Mouse (Mus musculus) gastrocnemius, postnatal 14 days (tissue): ENCODE measurements around the gene Atp6v1a. TPM values are rescaled to one million over a fixed set of nuclear protein-coding genes. Genes with fewer than 3 reads are reported as not detected.
A peak's percentile ranks its signal among the peaks of the same experiment; 100 is the strongest.

Experiments used
- DNase-seq: peaks from one replicate; pipeline ENCODE4 v3.0.0; 2021; ENCODE audit warnings: mixed read lengths
- intact Hi-C: fragments of 180-260 bp; cut with DNase I; formaldehyde crosslinking; loops from one replicate; pipeline ENCODE4 v1.15.1; 2025; ENCODE audit warnings: low total_unique reads
- total RNA-seq, 2 experiments: library from RNA; stranded (reverse); gene quantifications; 2 replicates each; pipeline ENCODE4 v1.2.3; 2021

Gene Atp6v1a
- total RNA-seq, 2 experiments from 2014 or later: 27.0 to 31.6 TPM

DNA sequence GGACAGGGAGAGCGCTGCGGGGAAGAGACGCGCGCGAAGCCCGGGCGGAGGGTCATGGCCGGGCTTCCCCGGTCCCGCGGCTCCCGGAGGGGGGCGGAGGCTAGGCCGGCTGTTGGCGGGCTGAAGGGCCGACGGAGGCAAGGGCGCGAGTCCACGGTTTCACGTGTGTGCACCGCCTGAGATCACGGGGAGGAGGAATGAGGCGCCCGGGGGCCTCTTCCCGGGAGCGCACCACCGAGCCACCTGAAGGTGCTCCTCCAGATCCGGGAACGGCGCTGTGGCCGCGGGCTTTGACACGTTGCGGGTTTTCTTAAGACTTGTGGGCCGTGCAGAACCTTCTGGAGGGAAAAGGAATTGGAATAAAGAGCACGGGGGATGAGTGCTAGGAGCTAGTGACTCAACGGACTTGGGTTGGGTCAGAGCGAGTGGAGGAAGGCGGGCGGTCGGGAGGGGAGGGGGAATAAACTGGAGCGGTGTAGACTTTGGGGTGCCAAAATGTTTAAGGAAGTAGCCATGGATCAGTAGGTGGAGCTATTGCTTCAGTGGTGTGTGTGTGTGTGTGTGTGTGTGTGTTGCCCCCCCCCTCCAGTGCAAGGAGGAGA is 782 bp upstream of the Atp6v1a start:
- DNase-seq: peak; percentile 83
- intact Hi-C loops: no loop called here

DNA sequence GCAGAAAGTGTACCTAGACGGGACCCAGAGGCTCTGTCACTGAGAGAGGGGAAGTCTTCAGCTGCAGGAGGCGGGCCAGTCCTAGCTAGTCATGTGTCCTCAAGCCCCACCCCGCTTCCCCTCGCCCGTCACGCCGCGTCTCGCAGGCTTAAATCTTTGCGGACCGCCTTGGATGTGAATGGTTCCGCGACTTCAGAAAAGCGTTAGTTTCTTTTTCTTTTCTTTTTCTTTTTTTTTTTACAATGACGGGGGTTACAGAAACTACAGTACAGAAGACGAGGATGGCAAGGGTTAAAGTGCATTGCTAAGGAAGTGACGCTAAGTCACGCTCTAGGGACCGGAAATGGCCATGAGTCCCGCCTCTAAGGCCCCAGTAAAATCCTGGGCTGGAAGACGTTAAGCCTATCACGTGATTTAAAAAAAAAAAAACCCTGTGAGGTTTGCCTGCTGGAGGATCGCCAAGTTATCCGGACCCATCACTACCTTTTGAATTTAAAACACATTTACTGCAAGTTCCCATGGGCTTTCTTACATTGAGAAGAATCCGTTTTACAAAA is 448 bp downstream of the Atp6v1a start:
- peak; percentile 87 for DNase-seq
- intact Hi-C loops: no loop called here

DNA sequence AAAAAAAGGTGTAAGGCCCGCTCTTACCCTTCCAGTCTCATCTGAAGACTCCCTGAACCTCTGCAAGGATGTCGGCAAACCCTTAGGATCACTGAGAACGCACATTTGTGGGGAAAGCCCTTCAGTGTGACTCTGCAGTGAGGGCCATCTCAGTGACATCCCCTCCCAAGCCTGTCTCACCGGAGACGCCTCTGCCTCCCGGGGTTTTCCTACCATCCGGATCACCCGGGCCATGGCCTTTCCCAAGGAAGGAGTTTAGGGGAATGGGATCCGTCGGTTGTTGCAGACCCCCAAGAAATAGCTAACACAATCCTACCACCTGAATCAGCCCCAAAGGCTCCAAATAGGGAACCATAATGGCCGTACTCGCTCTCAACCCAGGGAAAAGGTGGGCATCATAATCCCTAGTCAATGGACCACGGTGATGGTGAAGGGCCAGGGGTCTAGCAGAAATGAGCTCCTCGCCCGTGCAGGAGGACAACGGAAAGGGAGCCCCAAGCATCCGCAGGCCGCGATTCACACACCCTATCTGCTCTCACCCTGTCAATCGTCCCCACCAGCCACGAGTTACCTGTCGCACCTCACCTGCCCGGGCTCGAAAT is 1.0 kb downstream of the Atp6v1a start:
- peak; percentile 8 for DNase-seq
- intact Hi-C loops: no loop called here

DNA sequence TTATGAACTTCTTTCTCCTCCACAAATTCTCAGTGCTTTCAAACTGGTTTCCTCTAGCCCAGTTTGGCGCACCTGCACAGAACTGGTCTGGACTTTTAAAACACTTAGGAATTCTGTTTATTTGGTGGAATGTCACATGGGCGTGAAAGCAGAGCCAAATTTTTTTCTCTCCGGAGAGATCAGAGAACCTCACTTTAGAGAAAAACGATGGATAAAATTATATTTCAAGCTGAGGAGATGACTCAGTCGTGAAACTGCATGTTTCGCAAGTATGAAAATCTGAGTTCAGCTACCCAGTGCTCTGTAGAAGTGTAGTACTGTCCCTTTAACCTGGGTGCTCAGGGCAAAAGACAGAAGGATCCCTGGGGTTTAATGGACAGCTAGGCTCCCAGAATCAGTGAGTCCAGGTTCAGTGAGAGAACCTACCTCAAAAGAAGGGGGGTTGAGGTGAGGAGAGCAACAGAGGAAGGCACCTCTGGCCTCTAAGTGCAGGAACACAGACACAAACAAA is 2.9 kb downstream of the Atp6v1a start:
- DNase-seq: no peak
- intact Hi-C loops: no loop called here

DNA sequence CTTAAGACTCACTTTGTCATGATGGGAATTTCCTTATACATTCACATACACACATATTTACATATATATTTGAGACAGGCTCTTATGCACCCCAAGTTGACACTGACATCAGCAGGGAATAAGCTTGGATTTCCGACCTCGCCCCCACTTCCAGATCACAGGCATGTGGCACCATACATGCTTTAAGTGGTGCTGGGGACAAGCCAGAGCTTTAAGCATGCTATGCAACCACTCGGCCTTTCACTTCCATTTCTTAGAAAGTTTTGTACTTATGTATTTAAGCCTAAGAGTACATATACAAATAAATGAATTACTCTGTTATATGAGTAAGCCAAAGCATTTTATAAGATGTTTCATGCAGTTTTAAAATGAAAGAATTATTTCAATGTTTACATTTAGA is 6.3 kb downstream of the Atp6v1a start:
- intact Hi-C loops: no loop called here
- no peak for DNase-seq

DNA sequence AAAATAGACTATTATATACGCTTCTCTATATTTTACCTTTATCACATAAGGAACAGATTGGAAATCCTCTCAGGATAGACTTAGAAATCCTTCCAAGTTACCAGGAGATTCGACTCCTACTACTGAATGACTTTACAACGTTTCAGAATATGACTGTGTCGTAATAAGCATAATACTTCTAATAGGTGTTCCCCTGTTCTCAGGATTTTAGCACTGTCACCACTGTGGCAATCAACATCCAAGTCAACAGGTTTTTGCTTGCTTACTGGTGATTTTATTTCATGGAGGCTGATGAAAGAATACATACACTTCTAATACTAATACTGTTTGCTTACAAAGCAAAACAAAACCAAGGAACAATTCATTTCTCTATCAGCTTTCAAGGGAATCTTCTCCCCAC is 7.2 kb downstream of the Atp6v1a start:
- intact Hi-C loops: no loop called here

DNA sequence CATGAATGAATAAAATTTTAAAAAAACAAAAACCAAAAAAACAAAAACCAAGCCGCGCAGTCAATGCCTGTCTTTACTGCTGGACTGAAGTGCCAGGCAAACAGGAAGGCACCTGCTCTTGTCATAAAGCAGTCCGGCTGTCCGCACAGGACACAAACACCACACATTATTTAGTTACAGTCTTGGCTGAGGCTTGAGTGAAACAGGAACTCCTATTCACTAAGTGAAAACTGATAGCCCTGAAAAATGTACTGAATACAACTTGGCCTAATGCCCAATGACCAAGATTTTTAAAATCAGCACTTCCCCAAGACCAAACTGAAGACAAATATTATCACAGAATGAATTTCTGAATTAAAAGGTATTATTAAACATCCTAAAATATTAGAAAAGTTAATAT is 13.1 kb downstream of the Atp6v1a start:
- intact Hi-C loops: no loop called here
- DNase-seq: no peak

More for the DNA sequence above, 7.2 kb downstream of the Atp6v1a start:
- no peak for DNase-seq

DNA sequence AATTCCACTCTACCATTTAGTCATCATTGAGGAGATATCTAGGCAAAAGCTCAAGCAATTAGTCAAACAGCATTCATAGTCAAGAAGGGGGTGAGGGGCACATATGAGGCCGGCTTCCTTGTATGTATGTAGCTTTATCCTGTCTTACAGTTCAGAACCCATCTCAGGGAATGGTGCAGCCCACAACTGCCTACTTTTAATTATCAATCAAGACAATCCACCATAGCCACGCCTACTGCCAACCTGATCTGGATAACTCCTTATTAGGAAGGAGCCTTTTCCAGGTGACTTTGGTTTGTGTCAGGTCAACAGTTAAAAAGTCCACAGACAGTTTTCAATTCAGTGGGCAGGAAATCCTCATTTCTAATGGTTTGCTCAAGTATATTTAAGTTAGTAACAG is 14.1 kb downstream of the Atp6v1a start:
- no peak for DNase-seq

DNA sequence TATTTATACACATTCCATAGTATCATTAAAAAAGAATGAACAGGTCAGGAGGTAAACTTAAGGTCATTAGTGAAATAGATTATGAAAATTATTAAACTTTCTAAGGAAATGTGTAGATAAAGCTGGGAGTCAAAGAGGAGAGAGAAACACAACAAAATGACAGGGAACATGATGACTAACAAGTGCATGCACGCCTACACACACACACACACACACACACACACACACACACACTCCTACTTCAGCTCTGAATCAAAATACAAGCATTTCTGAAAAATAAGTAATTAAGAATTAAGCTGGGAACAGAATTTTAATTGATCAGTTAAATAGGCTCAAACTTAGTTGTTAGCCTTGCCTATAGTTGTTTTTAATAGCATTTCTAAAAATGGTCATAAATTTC is 14.8 kb downstream of the Atp6v1a start:
- intact Hi-C loops: no loop called here
- no peak for DNase-seq

More for the DNA sequence above, 14.1 kb downstream of the Atp6v1a start:
- intact Hi-C loops: no loop called here

DNA sequence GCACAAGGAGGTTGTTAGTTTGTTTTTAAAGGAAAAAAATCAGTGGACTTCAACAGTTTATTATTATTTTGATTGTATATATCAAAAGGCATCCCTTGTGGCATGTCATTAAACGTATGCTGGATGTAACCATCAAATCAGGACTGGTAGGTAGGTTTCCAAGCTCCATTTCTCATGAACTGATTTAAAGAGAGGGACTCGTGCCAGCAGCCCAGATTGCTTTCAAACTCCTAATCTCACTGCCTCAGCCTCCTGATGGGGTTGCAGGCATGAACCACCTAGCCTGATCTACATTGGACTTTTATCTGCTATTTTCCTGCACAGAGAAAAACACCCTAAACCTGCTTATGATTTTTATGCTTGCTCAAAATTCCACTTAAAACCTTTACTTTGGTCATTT is 15.7 kb downstream of the Atp6v1a start:
- DNase-seq: no peak
- intact Hi-C loops: no loop called here

DNA sequence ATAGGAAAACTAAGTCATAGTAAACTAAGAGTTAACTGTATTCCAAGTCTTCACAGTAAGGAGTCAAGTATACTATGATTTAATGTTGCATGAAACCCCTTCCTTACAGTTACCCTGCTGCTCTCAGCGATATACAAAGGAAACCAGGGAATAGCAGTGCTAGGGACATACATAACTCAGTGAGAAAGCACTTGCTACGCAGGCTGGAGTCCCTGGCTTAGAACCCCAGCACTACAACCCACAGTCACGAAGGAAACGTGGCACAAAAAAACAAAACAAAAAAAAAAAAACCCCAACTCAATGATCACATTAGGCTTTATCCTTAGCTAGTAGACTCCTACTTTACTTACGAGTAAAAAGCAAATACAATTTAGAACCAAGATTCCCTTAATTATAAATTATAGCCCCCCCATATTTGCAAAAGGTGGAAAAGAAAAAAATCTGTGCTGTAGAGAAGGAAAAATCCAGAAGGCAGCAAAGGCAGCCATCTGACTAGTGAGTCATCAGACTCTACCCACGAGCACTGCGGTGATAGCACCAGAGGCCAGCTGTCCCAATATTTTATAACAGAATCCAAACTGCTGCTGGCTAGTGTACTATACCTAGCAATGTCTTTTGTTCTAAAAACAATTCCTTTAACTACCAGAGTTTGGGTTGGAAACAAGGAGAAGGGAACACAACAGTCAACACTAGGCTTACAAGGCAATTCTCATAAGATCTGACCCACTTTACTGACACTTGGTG is 16.4 kb downstream of the Atp6v1a start:
- no peak for DNase-seq
- intact Hi-C loops: no loop called here

DNA sequence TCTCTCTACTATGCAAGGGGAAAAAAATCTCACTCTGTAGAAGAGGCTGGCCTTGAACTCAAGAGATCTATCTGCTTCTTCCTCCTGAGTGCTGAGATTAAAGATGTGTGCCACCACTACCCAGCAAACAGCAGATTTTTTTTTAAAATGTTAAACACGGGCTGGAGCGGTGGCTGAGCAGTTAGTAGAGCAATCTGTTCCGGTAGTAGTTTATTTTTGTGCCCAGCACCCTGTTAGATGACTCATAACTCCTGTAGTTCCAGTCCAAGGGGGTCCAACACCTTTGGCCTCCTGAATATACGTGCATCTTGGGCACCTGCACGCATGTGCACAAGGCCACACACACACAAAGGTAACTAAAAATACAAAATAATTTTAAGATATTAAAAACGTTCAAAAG is 16.9 kb downstream of the Atp6v1a start:
- no peak for DNase-seq
- intact Hi-C loops: no loop called here

DNA sequence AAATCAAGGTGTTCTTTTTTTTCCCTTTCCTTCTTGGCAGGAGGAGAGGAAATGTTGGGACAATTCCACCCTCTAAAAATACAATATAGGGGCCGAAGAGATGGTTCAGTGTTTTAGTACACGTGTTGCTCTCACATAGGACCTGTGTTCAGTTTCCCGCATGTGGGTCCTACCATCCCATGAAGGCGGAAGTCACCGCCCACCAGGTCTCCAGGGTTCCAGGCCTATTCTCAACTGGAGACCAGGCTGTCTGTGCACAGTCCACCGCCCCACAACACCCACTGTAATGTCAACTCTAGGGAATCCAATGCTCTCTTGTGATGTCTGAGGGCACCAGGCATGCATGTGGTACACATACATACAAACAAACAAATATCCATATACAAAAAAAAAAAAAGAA is 17.4 kb downstream of the Atp6v1a start:
- intact Hi-C loops: no loop called here
- no peak for DNase-seq

DNA sequence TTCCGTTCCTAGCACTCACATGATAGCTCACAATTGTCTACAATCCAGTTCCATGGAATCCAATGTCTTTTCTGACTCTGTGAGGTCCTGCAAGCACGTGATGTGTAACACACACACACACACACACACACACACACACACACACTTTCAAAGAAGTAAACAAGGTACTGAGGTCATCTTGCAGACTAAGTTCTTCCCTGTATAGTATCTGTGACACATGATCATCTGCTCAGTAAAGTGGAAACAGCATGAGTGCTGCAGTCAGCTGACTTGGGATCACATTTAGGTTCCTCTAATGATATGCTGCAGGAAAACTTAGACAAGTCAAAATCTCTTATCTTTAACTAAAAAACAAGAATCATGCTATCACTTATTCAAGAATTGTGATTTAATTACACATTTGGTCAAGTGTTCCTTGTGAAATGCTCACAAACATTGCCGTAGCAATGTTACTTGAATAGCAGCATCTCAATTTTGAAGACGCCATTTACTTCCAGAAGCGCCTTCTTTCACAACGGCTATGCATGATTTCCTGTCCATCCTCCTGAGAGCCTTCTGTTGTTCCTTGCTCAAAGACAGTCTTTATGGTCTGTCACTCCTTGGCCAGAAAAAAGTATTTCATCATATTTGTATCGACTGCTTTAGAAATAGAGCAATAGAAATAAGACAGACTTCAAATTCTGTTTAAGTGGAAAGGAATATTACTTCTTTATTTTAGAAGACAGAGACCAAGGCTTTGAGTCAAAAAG is 19.6 kb downstream of the Atp6v1a start:
- intact Hi-C loops: no loop called here
- DNase-seq: no peak

DNA sequence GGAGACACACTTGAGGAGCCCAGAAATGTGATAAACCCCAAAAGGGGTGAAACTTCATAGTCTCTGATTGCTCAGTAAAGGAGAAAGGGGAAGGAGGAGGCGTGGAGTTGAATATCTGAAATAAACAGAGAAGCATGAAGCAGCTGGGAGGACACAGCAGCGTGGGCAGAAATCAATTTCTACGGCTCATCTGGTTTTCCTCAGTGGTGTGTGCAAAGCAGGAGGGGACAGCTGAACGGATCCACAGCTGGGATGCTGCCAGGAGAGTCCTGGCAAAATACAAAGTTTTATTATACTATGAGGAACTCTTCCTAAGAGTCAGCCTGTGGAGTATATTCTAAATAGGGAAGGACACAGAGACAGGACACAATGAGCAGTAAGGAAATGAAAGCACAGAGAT is 30.5 kb downstream of the Atp6v1a start:
- peak; percentile 37 for DNase-seq

DNA sequence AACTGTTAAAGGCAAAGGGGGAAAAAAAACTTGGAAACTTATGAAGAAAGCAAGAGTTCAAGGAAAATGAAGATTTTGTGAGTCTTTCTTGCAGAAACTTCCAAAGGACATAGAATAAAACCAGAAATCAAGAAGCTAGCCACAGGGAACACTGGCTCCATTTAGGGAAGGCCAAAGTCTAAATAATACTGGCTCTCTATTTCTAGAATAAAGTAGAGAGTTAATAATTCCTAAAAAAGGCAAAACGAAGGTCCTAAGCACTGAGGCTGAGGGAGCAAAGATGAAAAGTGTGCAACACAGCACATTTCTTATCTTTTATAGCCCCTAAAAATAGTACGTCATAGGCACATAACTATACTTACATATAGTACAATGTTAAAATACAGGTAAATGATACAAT is 34.3 kb downstream of the Atp6v1a start:
- no peak for DNase-seq
- intact Hi-C loops: no loop called here

More for the DNA sequence above, 30.5 kb downstream of the Atp6v1a start:
- intact Hi-C loops: no loop called here

DNA sequence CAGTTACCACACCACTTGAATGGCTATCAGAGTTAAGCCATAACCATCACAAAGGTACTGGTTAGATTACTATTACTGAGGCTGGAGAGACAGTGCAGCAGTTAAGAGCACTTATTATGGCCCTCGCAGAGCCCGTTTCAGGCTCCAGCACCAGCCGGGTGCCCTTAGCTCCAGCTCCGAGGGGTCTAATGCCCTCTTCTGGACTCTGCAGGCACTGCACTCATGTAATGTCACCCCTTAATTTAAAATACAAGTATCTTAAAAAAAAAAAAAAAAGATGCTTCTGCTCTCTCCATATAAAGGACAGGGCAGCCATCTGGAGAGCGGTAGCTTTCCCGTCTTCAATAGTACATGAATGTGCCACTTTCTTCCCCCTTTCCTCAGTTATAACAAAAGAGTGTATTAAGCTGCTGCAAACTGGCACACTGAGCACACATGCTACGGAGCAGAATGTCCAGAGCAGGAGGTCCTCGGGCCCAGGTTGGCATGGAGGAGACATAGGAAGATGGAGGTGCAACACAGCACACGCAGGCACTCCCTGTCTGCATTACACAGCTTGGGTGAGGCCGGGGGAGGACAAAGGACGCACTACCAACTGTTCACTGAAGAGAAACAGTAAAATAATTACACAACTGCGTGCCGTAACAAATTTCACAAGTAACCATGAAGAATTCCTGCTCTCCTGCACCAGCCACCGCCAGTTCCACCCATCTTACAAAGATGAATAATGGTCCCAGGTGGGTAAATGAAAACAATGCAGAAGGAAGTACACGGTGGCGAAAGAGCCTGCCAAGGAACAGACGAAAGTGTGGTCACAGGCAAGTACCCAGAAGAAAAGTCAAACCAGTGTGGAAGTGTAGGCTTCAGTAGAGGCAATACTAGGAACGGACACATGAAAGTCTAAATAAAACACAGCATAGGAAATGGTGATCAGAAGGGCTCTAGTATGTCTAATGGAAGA is 35.4 kb downstream of the Atp6v1a start:
- intact Hi-C loops: no loop called here
- DNase-seq: no peak

DNA sequence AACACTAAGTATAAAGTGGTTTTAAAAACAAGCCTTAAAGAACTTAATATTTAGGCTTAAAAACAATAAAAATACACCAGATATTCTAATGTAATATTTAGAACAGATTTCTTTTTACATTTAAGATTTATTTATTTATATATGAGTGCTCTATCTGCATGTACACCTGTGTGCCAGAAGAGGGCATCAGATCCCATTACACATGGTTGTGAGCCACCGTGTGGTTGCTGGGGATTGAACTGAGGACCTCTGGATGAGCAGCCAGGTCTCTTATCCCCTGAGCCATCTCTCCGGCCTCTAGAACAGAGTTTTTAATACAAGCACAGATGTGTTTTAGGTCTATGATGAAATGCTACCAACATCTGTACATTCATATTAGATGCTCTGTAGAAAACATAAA is 36.6 kb downstream of the Atp6v1a start:
- no peak for DNase-seq
- intact Hi-C loops: no loop called here

DNA sequence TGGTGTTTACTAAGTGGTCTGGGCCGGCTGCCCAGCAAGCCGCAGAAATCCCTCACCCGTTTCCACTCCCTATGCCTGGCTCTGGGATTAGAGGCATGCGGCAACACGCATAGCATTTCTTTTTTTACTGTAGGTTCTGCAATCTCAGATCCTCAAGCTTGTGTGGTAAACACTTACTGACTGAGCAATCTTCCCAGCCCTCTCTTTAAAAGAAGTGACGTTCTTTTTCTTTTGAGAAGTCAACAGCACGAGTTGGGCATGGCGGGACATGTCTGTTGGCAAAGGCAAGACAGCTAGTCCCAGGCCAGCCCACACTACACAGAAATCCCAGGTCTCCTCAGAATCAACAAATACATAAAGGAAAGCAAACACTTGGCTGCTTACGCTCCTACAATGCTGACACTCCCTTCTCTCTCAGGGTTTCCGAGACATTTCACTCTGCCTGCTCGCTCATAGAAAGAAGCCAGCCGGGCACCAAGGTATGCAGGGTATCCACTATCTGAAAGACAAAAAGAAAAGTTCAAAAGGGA is 38.3 kb downstream of the Atp6v1a start:
- DNase-seq: no peak
- intact Hi-C loops: no loop called here
